Mouse (Mus musculus) stomach, postnatal 0 days (tissue): ENCODE measurements around the gene Sez6l.

Source experiments
- CTCF ChIP-seq: IDR thresholded peaks from 2 replicates; pipeline ENCODE4 v1.5.1; 2016; ENCODE audit warnings: antibody characterized with exemption, low read depth, mild to moderate bottlenecking, moderate library complexity
- EP300 ChIP-seq: optimal IDR thresholded peaks from 2 replicates; pipeline ENCODE3; 2016; ENCODE audit warnings: antibody characterized with exemption

DNA sequence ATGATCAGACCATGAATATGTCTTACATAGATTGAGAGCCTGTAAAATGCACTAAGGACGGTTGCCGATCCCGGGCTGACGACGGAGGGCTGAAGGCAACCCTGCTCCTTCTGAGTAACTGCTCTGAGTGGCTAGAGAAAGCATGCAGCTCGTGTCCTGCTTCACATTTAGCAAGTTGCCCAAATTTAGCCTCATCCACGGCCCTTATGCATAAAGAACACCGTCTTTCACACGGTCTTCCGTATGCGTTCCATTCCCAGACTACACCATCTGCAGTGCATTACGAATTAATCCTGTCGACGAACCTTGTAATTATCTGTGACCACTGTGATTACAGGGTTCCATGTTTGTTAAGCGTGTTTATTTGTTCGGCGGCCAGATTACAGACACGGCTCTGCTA lies 180.9 kb downstream of the Sez6l start:
- TF ChIP-seq CTCF: no peak
- no peak for TF ChIP-seq EP300
